Mouse (Mus musculus): Measurements from ENCODE around the gene Cfap45.
A peak's percentile ranks its signal among the peaks of the same experiment; 100 is the strongest.

Gene Cfap45

DNA sequence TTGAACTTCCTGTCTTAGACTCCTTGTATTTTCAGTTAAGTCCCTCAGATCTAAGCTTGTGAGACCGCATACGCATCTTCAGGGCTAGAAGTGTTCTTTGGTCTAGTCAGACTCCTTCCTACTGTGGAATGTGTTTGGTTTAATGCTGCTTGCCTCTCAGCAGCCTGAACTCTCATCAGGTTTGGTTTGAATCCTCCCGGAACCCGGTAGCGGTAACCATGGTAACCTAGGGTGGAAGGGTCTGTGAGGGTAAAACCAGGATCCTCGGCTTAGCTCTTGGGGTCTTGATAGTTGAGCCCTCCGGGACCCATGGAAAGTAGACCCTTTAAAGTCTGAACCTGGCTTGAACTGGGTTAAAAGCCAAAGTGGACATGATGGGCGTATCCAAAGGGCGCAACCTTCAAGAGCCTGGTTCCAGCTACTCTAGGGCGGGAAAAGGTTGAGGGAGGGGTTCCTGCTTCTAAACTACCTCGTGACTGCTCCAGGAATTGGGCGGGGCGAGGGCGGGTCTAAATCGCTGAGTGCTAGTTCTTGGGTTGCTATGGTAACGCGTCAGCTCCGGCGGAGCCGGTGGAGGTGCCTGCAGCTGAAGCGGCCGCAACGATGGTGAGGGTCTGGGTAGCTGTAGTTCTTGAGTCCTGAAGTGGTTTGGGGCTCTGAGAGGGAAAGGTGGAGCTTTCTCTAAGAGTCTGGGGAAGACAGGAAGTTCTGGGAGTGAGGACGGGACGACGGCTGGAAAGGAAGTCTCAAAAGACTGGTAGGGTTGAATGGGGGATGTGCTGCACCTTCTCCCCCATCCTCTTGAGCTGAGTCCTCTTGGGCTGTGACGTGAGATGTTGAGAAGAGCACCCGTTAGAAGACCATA, at the start of gene Cfap45:
Gene Cfap45 (plus strand): TSS at position 226 of the 865 bp plus-strand sequence.
- peak; percentile 59 for DNase-seq (ENCODE audit: low spot score)

DNA sequence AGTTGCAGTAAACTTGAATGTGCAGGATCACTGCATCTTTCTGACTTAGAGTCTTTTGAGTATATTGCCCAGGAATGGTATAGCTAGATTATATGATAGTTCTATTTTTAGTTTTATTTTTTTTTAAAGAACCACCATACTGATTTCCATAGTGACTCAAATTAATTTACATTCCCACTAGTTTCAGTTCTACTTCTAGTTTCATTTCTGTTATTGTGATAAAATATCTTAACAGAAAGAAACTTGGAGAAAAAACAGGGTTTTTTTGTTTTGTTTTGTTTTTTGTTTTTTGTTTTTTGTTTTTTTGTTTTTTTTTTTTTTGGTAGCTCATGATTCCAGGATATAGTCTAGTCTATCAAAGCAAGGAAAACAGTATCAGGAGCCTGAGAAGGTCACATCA, 47.7 kb upstream of the Cfap45 start:
- DNase-seq (ENCODE audit: low spot score) = no peak

DNA sequence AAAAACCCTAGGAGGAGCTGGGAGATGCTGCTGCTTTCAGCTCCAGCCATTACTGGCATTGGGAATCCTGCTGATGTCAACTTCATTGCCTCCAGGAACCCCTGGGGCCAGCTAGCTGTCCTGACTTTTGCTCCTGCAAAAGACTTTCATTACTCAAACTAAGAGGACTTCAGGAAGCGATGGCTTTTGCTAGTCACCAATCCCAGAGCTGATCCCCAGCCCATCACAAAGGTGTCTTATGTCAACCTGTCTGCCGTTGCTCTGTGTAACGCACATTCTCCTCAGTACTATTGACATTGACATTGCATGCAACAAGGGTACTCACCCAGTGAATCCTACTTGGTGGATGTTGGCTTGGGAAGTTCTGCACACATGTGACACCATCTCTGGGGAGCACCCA, 46.4 kb upstream of the Cfap45 start:
- DNase-seq (ENCODE audit: low spot score) = no peak

GRCm38 (mm10) chr1:172475054-172475741, 45.4 kb upstream of the Cfap45 start, which contains the start of gene Slamf9:
Gene Slamf9 (plus strand): TSS chr1:172475358.
- DNase-seq (ENCODE audit: low spot score) = no peak

DNA sequence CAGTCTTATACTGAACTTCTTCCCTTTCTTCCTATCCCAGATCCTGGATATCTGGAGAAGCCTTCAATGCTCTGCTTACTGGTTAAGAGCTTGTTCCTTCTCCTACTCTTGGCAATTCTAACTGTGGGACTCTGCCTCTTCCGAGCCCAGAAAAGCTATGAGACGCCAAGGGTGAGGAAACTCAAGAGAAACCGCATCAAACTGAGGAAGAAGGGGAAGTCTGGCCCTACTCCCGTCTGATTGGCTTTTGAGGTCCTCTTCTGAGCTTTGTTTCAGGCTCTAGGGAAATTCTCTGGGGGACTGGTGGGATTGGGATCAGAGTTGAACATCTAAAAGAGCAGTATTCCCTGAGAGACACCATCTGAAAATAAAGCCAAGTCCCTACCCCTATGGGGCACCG, 42.6 kb upstream of the Cfap45 start:
- no peak for DNase-seq (ENCODE audit: low spot score)

GRCm38 (mm10) chr1:172480376-172480775, 40.2 kb upstream of the Cfap45 start:
- no peak for DNase-seq (ENCODE audit: low spot score)

- no peak for DNase-seq (ENCODE audit: low spot score)
Measured at GRCm38 (mm10) chr1:172481111-172481510, 39.5 kb upstream of the Cfap45 start.

GRCm38 (mm10) chr1:172481540-172482280, 38.9 kb upstream of the Cfap45 start, which contains the start of gene Igsf9:
Gene Igsf9 (plus strand): TSS chr1:172481788.
- peak; percentile 86 for DNase-seq (ENCODE audit: low spot score)

- no peak for DNase-seq (ENCODE audit: low spot score)
Measured at GRCm38 (mm10) chr1:172482518-172483360, 37.9 kb upstream of the Cfap45 start.

GRCm38 (mm10) chr1:172483361-172483660, 37.3 kb upstream of the Cfap45 start:
- no peak for DNase-seq (ENCODE audit: low spot score)

- no peak for DNase-seq (ENCODE audit: low spot score)
Measured at GRCm38 (mm10) chr1:172484236-172484635, 36.4 kb upstream of the Cfap45 start.

DNA sequence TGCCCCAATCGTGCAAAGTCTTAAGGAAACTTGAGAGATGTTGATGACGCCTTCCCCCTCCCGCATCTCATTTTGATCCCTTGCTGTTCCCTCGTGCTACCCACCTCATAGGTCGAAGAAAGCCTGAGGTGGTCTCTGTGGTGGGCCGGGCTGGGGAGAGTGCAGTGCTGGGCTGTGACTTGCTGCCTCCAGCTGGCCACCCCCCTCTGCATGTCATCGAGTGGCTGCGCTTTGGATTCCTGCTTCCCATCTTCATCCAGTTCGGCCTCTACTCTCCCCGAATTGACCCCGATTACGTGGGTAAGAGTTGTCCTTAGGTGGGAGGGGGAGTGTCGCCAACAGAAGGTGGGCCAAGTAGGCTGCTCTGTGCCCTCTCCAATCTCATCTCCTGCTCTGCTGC, 35.9 kb upstream of the Cfap45 start:
- no peak for DNase-seq (ENCODE audit: low spot score)

DNA sequence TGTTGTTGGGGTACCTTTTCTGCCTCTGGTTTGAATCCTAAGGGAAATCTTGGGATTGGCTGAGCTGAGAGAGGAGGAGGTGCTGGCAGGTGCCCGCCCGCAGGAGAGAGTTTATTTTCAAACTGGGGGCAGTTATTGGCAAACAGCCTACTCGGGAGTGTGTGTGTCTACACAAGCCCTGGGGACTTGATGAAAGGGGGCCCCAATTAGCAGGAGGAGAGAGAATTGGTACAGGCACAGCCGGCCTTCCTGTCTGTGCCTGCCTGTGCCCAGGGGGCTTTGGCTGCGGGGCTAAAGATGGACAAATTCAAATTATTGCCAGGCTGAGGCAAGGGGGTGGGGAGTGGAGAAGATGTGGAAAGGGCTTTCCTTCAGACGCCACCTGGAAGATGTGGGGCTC, 34.8 kb upstream of the Cfap45 start:
- DNase-seq (ENCODE audit: low spot score) = no peak

DNA sequence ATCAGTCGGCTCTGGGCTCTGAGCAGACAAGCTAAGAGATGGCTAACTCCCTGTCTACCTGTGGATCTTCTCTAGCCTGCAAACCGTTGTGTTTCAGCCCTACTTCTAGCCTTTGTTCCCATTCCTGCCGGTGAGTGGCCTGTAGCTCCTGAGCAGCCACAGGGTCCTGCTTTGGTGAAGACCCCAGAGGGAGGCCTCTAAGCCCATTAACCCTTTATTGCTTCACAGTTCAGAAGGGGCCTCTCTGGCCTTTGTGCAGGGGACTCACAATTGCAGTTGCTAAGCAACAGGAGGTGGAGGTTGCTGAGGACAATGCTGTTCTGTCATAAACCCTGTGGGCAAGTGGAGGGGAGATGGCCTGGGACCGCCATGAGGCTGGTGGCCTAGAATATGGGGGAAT, 34.4 kb upstream of the Cfap45 start:
- DNase-seq (ENCODE audit: low spot score) = no peak

GRCm38 (mm10) chr1:172486651-172487050, 34.0 kb upstream of the Cfap45 start:
- DNase-seq (ENCODE audit: low spot score) = no peak

DNA sequence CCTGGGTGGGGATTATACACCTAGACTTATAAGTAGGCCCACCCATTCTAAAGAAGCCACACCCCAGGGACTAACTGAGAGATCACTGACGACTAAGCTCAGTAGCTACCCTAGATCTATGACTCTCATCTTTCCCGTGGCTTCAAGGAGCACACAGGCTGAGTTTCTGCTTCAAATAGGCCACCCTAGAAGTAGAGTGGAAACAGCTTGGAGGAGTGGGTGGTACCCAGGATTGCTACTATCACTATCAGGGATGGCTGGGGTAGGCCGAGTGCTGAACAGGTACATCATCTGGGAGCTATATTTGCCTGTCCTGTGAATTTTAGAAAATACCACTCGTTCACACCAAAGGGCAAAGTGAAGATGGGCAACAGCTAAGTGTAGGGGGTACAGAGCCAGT, 32.7 kb upstream of the Cfap45 start:
- DNase-seq (ENCODE audit: low spot score) = no peak

GRCm38 (mm10) chr1:172488831-172489230, 31.8 kb upstream of the Cfap45 start:
- no peak for DNase-seq (ENCODE audit: low spot score)

GRCm38 (mm10) chr1:172489585-172490250, 30.9 kb upstream of the Cfap45 start:
- DNase-seq (ENCODE audit: low spot score) = no peak

GRCm38 (mm10) chr1:172490261-172490661, 30.3 kb upstream of the Cfap45 start:
- DNase-seq (ENCODE audit: low spot score) = peak; percentile 74

- DNase-seq (ENCODE audit: low spot score) = no peak
Measured at GRCm38 (mm10) chr1:172492047-172492446, 28.6 kb upstream of the Cfap45 start.

DNA sequence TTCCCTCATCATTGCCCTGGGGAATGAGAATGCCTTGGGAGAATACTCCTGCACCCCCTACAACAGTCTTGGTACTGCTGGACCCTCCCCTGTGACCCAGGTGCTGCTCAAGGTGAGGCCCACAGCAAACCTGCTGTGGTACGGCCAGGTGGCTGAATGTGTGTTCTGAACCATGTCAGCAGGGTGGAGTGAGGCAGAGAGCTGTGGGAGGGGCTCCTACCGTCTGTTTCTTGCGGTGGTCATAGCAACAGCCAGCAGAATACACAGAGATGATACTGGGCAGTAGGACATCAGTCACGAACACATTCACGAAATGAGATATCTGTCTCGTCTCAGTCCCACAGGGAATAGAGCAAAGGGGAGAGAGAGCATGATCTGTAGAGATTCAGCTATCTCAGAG, 27.1 kb upstream of the Cfap45 start:
- DNase-seq (ENCODE audit: low spot score) = no peak

All from left cerebral cortex, adult 11 months (tissue).